Mouse (Mus musculus) limb, embryonic 10.5 days (tissue): ENCODE results near the gene Xbp1. TPM values are rescaled to one million over a fixed set of nuclear protein-coding genes. Genes with fewer than 3 reads are reported as not detected.
A peak's percentile ranks its signal among the peaks of the same experiment; 100 is the strongest.
"Not testable (repeated sequence)": the region's sequence is repeated elsewhere in the genome, so short reads cannot be mapped to it uniquely, and the experiment has no call there.

Experiments
- DNase-seq: peaks from one replicate; pipeline ENCODE4 v3.0.0-alpha.2; 2017; ENCODE audit warnings: low spot score
- H3K27ac ChIP-seq: fragments of 300-500 bp; sonication (generic); 2 replicates; pipeline ENCODE4 v1.5.1; 2016; ENCODE audit warnings: mild to moderate bottlenecking
- H3K27me3 ChIP-seq: fragments of 300-500 bp; sonication (generic); 2 replicates; pipeline ENCODE4 v1.6.1; 2016; ENCODE audit warnings: low read depth, mild to moderate bottlenecking; ENCODE audit not compliant: poor library complexity, severe bottlenecking
- H3K36me3 ChIP-seq: fragments of 300-500 bp; sonication (generic); 2 replicates; pipeline ENCODE4 v1.6.1; 2016; ENCODE audit warnings: mild to moderate bottlenecking, moderate library complexity
- H3K4me1 ChIP-seq: fragments of 300-500 bp; sonication (generic); 2 replicates; pipeline ENCODE4 v1.6.1; 2016
- H3K4me3 ChIP-seq: fragments of 300-500 bp; sonication (generic); 2 replicates; pipeline ENCODE4 v1.5.1; 2016; ENCODE audit warnings: mild to moderate bottlenecking, moderate library complexity
- H3K9me3 ChIP-seq: fragments of 300-500 bp; sonication (generic); replicated peaks from 2 replicates; pipeline ENCODE4 v1.6.1; 2016; ENCODE audit warnings: mild to moderate bottlenecking
- WGBS: fragments of 180-500 bp; shearing (Covaris S2); methylation state at CpG from one replicate; pipeline ENCODE4 v1.1.7; 2016; 5-methylcytosine and 5-hydroxymethylcytosine counted together
- polyA plus RNA-seq: library from polyadenylated mRNA; unstranded; fragments of >200 nt; fragmentation: Nextera tagmentation; extraction: Ambion mirVana; gene quantifications from 2 replicates; pipeline ENCODE4 v1.2.1, GENCODE M21; 2016

The Xbp1 gene
- 128 and 137 TPM in 2 replicates for polyA plus RNA-seq

GRCm38 (mm10) chr11:5520412-5521265 lies at the start of gene Xbp1:
Xbp1 (plus strand) TSS chr11:5520659.
- peak; percentile 99 for DNase-seq
- peaks cover 24% of the 10 kb centered on the region for H3K4me1 ChIP-seq
- WGBS, result under 1% methylated on average over 72 of the region's 72 CpGs
- no peaks in the 10 kb centered on the region for H3K9me3 ChIP-seq
- H3K27ac ChIP-seq, result peak within 1 kb of the TSS; percentile 99
- no peaks in the 10 kb centered on the region for H3K27me3 ChIP-seq
- peak within 1 kb of the TSS; percentile 97 for H3K4me3 ChIP-seq
- H3K36me3 ChIP-seq, result peaks cover 37% of the 10 kb centered on the region

- WGBS, result 13% methylated on average over 5 of the region's 5 CpGs
- Histone ChIP-seq H3K27me3 (no peaks in the 10 kb centered on the region), H3K27ac (no peak overlapping the region), H3K4me1 (no peaks in the 10 kb centered on the region), H3K36me3 (no peaks in the 10 kb centered on the region), H3K4me3 (no peak overlapping the region), H3K9me3 (no peaks in the 10 kb centered on the region)
- peak; percentile 79 for DNase-seq
These were observed 46.3 kb upstream of the Xbp1 start for GRCm38 (mm10) chr11:5474130-5474529.

- WGBS, result 89% methylated on average over 2 of the region's 2 CpGs
- H3K27ac ChIP-seq, H3K9me3 ChIP-seq, H3K36me3 ChIP-seq, H3K27me3 ChIP-seq, H3K4me3 ChIP-seq, DNase-seq, H3K4me1 ChIP-seq: not testable (repeated sequence)
These were observed 44.8 kb upstream of the Xbp1 start for GRCm38 (mm10) chr11:5475556-5476118.

GRCm38 (mm10) chr11:5476806-5477205 lies 43.7 kb upstream of the Xbp1 start:
- H3K36me3 ChIP-seq, result no peaks in the 10 kb centered on the region
- no peaks in the 10 kb centered on the region for H3K9me3 ChIP-seq
- no peaks in the 10 kb centered on the region for H3K4me1 ChIP-seq
- H3K27me3 ChIP-seq, result no peaks in the 10 kb centered on the region
- no peak overlapping the region for H3K27ac ChIP-seq
- no peak overlapping the region for H3K4me3 ChIP-seq
- no peak for DNase-seq
- WGBS, result 83% methylated on average over 4 of the region's 4 CpGs

GRCm38 (mm10) chr11:5478193-5478592 lies 42.3 kb upstream of the Xbp1 start:
- H3K4me3 ChIP-seq, result no peak overlapping the region
- WGBS, result 81% methylated on average over 7 of the region's 7 CpGs
- DNase-seq, result no peak
- no peak overlapping the region for H3K27ac ChIP-seq
- H3K4me1 ChIP-seq, result no peaks in the 10 kb centered on the region
- no peaks in the 10 kb centered on the region for H3K9me3 ChIP-seq
- H3K36me3 ChIP-seq, result no peaks in the 10 kb centered on the region
- no peaks in the 10 kb centered on the region for H3K27me3 ChIP-seq

GRCm38 (mm10) chr11:5478831-5479230 lies 41.6 kb upstream of the Xbp1 start:
- no peak for DNase-seq
- Histone ChIP-seq H3K36me3 (no peaks in the 10 kb centered on the region), H3K27me3 (no peaks in the 10 kb centered on the region), H3K9me3 (no peaks in the 10 kb centered on the region), H3K4me3 (no peak overlapping the region), H3K4me1 (no peaks in the 10 kb centered on the region), H3K27ac (no peak overlapping the region)
- 92% methylated on average over 3 of the region's 3 CpGs for WGBS

- no peak overlapping the region for H3K4me3 ChIP-seq
- DNase-seq, result no peak
- H3K4me1 ChIP-seq, result peaks cover 4% of the 10 kb centered on the region; the same call in 1 of the 2 replicates
- H3K27me3 ChIP-seq, result no peaks in the 10 kb centered on the region
- H3K9me3 ChIP-seq, result no peaks in the 10 kb centered on the region
- 86% methylated on average over 13 of the region's 13 CpGs for WGBS
- no peak overlapping the region for H3K27ac ChIP-seq
- no peaks in the 10 kb centered on the region for H3K36me3 ChIP-seq
These were observed 37.9 kb upstream of the Xbp1 start for GRCm38 (mm10) chr11:5482581-5482980.

GRCm38 (mm10) chr11:5485193-5486011 lies 35.1 kb upstream of the Xbp1 start:
- no peaks in the 10 kb centered on the region for H3K27me3 ChIP-seq
- 25% methylated on average over 15 of the region's 15 CpGs for WGBS
- peak overlapping the region; percentile 64 for H3K27ac ChIP-seq
- peak; percentile 90 for DNase-seq
- peaks cover 4% of the 10 kb centered on the region; the same call in 1 of the 2 replicates for H3K4me1 ChIP-seq
- H3K9me3 ChIP-seq, result no peaks in the 10 kb centered on the region
- H3K4me3 ChIP-seq, result peak overlapping the region; percentile 47
- H3K36me3 ChIP-seq, result no peaks in the 10 kb centered on the region

GRCm38 (mm10) chr11:5489433-5489832 lies 31.0 kb upstream of the Xbp1 start:
- H3K9me3 ChIP-seq, H3K4me3 ChIP-seq, H3K27me3 ChIP-seq, H3K27ac ChIP-seq, H3K36me3 ChIP-seq, DNase-seq: not testable (repeated sequence)
- WGBS, result 92% methylated on average over 10 of the region's 10 CpGs
- H3K4me1 ChIP-seq, result peaks cover 11% of the 10 kb centered on the region

GRCm38 (mm10) chr11:5490989-5491656 lies 29.3 kb upstream of the Xbp1 start:
- DNase-seq, result no peak
- H3K27ac ChIP-seq, result no peak overlapping the region
- WGBS, result 88% methylated on average over 10 of the region's 10 CpGs

GRCm38 (mm10) chr11:5491912-5492311 lies 28.5 kb upstream of the Xbp1 start:
- WGBS, result 66% methylated on average over 7 of the region's 7 CpGs
- H3K27ac ChIP-seq, result no peak overlapping the region
- H3K4me3 ChIP-seq, result no peak overlapping the region
- no peaks in the 10 kb centered on the region for H3K9me3 ChIP-seq
- H3K4me1 ChIP-seq, result peaks cover 7% of the 10 kb centered on the region; the same call in 1 of the 2 replicates
- H3K27me3 ChIP-seq, result no peaks in the 10 kb centered on the region
- DNase-seq, result no peak
- H3K36me3 ChIP-seq, result no peaks in the 10 kb centered on the region

More at GRCm38 (mm10) chr11:5490989-5491656, 29.3 kb upstream of the Xbp1 start:
- peaks cover 7% of the 10 kb centered on the region; the same call in 1 of the 2 replicates for H3K4me1 ChIP-seq
- no peaks in the 10 kb centered on the region for H3K36me3 ChIP-seq
- no peaks in the 10 kb centered on the region for H3K9me3 ChIP-seq
- no peaks in the 10 kb centered on the region for H3K27me3 ChIP-seq
- no peak overlapping the region for H3K4me3 ChIP-seq

- Histone ChIP-seq H3K9me3 (no peaks in the 10 kb centered on the region), H3K27me3 (no peaks in the 10 kb centered on the region), H3K4me1 (peaks cover 7% of the 10 kb centered on the region; the same call in 1 of the 2 replicates), H3K36me3 (no peaks in the 10 kb centered on the region), H3K4me3 (no peak overlapping the region), H3K27ac (no peak overlapping the region)
- WGBS, result 24% methylated on average over 2 of the region's 2 CpGs
- peak; percentile 45 for DNase-seq
These were observed 26.6 kb upstream of the Xbp1 start for GRCm38 (mm10) chr11:5493869-5494268.
